ENCODE assay signal across 33 mouse cellular contexts in genomic region chr12:104356006-104356405, GRCm38 (mm10). TPM values are rescaled to one million over a fixed set of nuclear protein-coding genes. Genes with fewer than 3 reads are reported as not detected.
DNase-seq lines count a peak whose midpoint lies in the region; ATAC-seq lines count a peak whose summit lies in the region.
"Had no signal": no experiment of that assay in that cellular context is flagged by ENCODE, and none has a peak within 500 bp of the region (broad histone marks: within the 10 kb centered on the region; RNA-seq: fewer than 3 reads in every experiment).

No protein-coding gene starts in this region.

- WGBS in limb, embryonic 11.5 days, result 85% methylated on average over 3 of the region's 3 CpGs
- WGBS in limb, embryonic 10.5 days, result 83% methylated on average over 3 of the region's 3 CpGs
- 92% methylated on average over 3 of the region's 3 CpGs for WGBS in embryonic facial prominence, embryonic 10.5 days
- 95% methylated on average over 3 of the region's 3 CpGs for WGBS in midbrain, embryonic 11.5 days

- peak; percentile 12 for DNase-seq in limb, embryonic 11.5 days (ENCODE audit: low spot score)
- no peak for DNase-seq in limb, embryonic 10.5 days (ENCODE audit: low spot score)
- DNase-seq in embryonic facial prominence, embryonic 10.5 days (ENCODE audit: low spot score), result peak; percentile 4
- no peak for DNase-seq in midbrain, embryonic 11.5 days (ENCODE audit: low spot score, missing footprints)
- DNase-seq in thymus, postnatal 10 days (ENCODE audit: low spot score in 2 of 2), result no peak
- DNase-seq: adrenal gland, adult 8-10 months; adrenal gland, postnatal 25 days; cerebellum, adult 11-12 months; cerebellum, adult 8-10 months; cerebellum, postnatal 10 days; cerebellum, postnatal 36 days; forebrain, postnatal 0 days; gastrocnemius, postnatal 25 days; heart, postnatal 14 days had no signal

- no peak overlapping the region for H3K4me3 ChIP-seq in limb, embryonic 11.5 days (ENCODE audit: low read depth, low read length)
- H3K4me3 ChIP-seq in limb, embryonic 10.5 days, result no peak overlapping the region
- no peak overlapping the region for H3K4me3 ChIP-seq in embryonic facial prominence, embryonic 10.5 days
- H3K4me3 ChIP-seq in midbrain, embryonic 11.5 days (ENCODE audit: low read depth, low read length), result no peak overlapping the region
- H3K4me3 ChIP-seq: embryonic facial prominence, embryonic 12.5 days; embryonic facial prominence, embryonic 15.5 days; heart, embryonic 13.5 days; hindbrain, embryonic 10.5 days; hindbrain, embryonic 13.5 days had no signal

- H3K4me2 ChIP-seq in limb, embryonic 11.5 days (ENCODE audit: low read depth, severe bottlenecking), result no peak overlapping the region
- no peak overlapping the region for H3K4me2 ChIP-seq in midbrain, embryonic 11.5 days
- H3K4me2 ChIP-seq: embryonic facial prominence, embryonic 12.5 days; embryonic facial prominence, embryonic 15.5 days; heart, embryonic 13.5 days; hindbrain, embryonic 13.5 days had no signal

- no peaks in the 10 kb centered on the region for H3K27me3 ChIP-seq in limb, embryonic 11.5 days (ENCODE audit: control insufficient read depth, insufficient read depth, low read length)
- H3K27me3 ChIP-seq in limb, embryonic 10.5 days (ENCODE audit: low read depth, poor library complexity, severe bottlenecking), result no peaks in the 10 kb centered on the region
- no peaks in the 10 kb centered on the region for H3K27me3 ChIP-seq in embryonic facial prominence, embryonic 10.5 days (replicated peaks; ENCODE audit: low read depth, poor library complexity, severe bottlenecking)
- H3K27me3 ChIP-seq in midbrain, embryonic 11.5 days (ENCODE audit: control insufficient read depth, insufficient read depth, low read length), result no peaks in the 10 kb centered on the region
- H3K27me3 ChIP-seq: embryonic facial prominence, embryonic 12.5 days; embryonic facial prominence, embryonic 15.5 days; heart, embryonic 13.5 days; hindbrain, embryonic 13.5 days had no signal

- H3K27ac ChIP-seq in limb, embryonic 11.5 days (replicated peaks; ENCODE audit: low read depth, low read length), result no peak overlapping the region
- no peak overlapping the region for H3K27ac ChIP-seq in limb, embryonic 10.5 days
- H3K27ac ChIP-seq in embryonic facial prominence, embryonic 10.5 days (replicated peaks), result no peak overlapping the region
- H3K27ac ChIP-seq in midbrain, embryonic 11.5 days (ENCODE audit: low read depth, low read length), result no peak overlapping the region
- H3K27ac ChIP-seq: embryonic facial prominence, embryonic 12.5 days; embryonic facial prominence, embryonic 15.5 days; heart, embryonic 13.5 days; hindbrain, embryonic 10.5 days; hindbrain, embryonic 13.5 days had no signal

- H3K36me3 ChIP-seq in limb, embryonic 11.5 days (ENCODE audit: control insufficient read depth, insufficient read depth, low read length), result no peaks in the 10 kb centered on the region
- H3K36me3 ChIP-seq in limb, embryonic 10.5 days, result no peaks in the 10 kb centered on the region
- H3K36me3 ChIP-seq in embryonic facial prominence, embryonic 10.5 days (replicated peaks), result no peaks in the 10 kb centered on the region
- H3K36me3 ChIP-seq in midbrain, embryonic 11.5 days (ENCODE audit: control insufficient read depth, insufficient read depth, low read length), result no peaks in the 10 kb centered on the region
- H3K36me3 ChIP-seq: embryonic facial prominence, embryonic 12.5 days; embryonic facial prominence, embryonic 15.5 days; heart, embryonic 13.5 days; hindbrain, embryonic 10.5 days; hindbrain, embryonic 13.5 days had no signal

- no peaks in the 10 kb centered on the region for H3K9me3 ChIP-seq in limb, embryonic 11.5 days (ENCODE audit: control insufficient read depth, low read length)
- H3K9me3 ChIP-seq in limb, embryonic 10.5 days (replicated peaks), result no peaks in the 10 kb centered on the region
- H3K9me3 ChIP-seq in embryonic facial prominence, embryonic 10.5 days, result no peaks in the 10 kb centered on the region
- no peaks in the 10 kb centered on the region for H3K9me3 ChIP-seq in midbrain, embryonic 11.5 days (ENCODE audit: control insufficient read depth, low read length)
- H3K9me3 ChIP-seq: embryonic facial prominence, embryonic 12.5 days; embryonic facial prominence, embryonic 15.5 days; heart, embryonic 13.5 days; hindbrain, embryonic 10.5 days; hindbrain, embryonic 13.5 days had no signal

- H3K4me1 ChIP-seq in limb, embryonic 11.5 days (ENCODE audit: control insufficient read depth, insufficient read depth, low read length), result no peaks in the 10 kb centered on the region
- no peaks in the 10 kb centered on the region for H3K4me1 ChIP-seq in limb, embryonic 10.5 days
- H3K4me1 ChIP-seq in embryonic facial prominence, embryonic 10.5 days, result no peaks in the 10 kb centered on the region
- H3K4me1 ChIP-seq in midbrain, embryonic 11.5 days (ENCODE audit: control insufficient read depth, insufficient read depth, low read length), result no peaks in the 10 kb centered on the region
- H3K4me1 ChIP-seq: embryonic facial prominence, embryonic 12.5 days; embryonic facial prominence, embryonic 15.5 days; heart, embryonic 13.5 days; hindbrain, embryonic 10.5 days; hindbrain, embryonic 13.5 days had no signal

- H3K9ac ChIP-seq in limb, embryonic 11.5 days (ENCODE audit: low read length), result no peak overlapping the region
- no peak overlapping the region for H3K9ac ChIP-seq in midbrain, embryonic 11.5 days (ENCODE audit: low read length)
- H3K9ac ChIP-seq: embryonic facial prominence, embryonic 12.5 days; embryonic facial prominence, embryonic 15.5 days; forebrain, postnatal 0 days; heart, embryonic 13.5 days; hindbrain, embryonic 13.5 days had no signal

- no peak for ATAC-seq in limb, embryonic 11.5 days (ENCODE audit: insufficient number of reproducible peaks, low FRiP score, low TSS enrichment, low read depth)
- ATAC-seq in hematopoietic stem cell, adult 5-6 weeks (replicated peaks in 1 of 2; ENCODE audit: insufficient read depth in 1 of 2, low FRiP score in 2 of 2, low TSS enrichment in 1 of 2, low read depth in 1 of 2, poor library complexity in 2 of 2, severe bottlenecking in 2 of 2), result peak; percentile 59 to 78
- ATAC-seq in megakaryocyte progenitor cell, adult 5-6 weeks (replicated peaks; ENCODE audit: poor library complexity), result peak; percentile 73
- no peak for ATAC-seq in midbrain, embryonic 11.5 days (ENCODE audit: low FRiP score)
- ATAC-seq: activated CD4-positive, CD25-positive, alpha-beta regulatory T cell, adult 4 months; forebrain, embryonic 14.5 days; forebrain, postnatal 0 days; hindbrain, embryonic 16.5 days; inflammation-experienced regulatory T-cells, adult 6 months; intestine, embryonic 16.5 days had no signal

RNA-seq across cellular contexts. Expression of gene Serpina3k, which starts 17.7 kb away (rescaled TPM):
- polyA plus RNA-seq in limb, embryonic 11.5 days (2014; fragmentation: Nextera tagmentation; extraction: Ambion mirVana), result not detected in 2 replicates
- polyA plus RNA-seq in limb, embryonic 10.5 days (2016; fragmentation: Nextera tagmentation; extraction: Ambion mirVana), result not detected in 2 replicates
- polyA plus RNA-seq in embryonic facial prominence, embryonic 10.5 days (2016; fragmentation: Nextera tagmentation; extraction: Ambion mirVana), result not detected in 2 replicates
- not detected in 2 replicates for total RNA-seq in hematopoietic stem cell, adult 5-6 weeks (2017)
- not detected in 2 replicates for total RNA-seq in megakaryocyte progenitor cell, adult 5-6 weeks (2015)
- total RNA-seq in megakaryocyte progenitor cell, adult 5-6 weeks (2017), result not detected in 2 replicates
- not detected in 2 replicates for polyA plus RNA-seq in midbrain, embryonic 11.5 days (2014; fragmentation: Nextera tagmentation; extraction: Ambion mirVana)
- total RNA-seq: forebrain, postnatal 0 days; heart, postnatal 14 days had no signal
- polyA plus RNA-seq: activated CD4-positive, CD25-positive, alpha-beta regulatory T cell, adult 4 months; brain, embryonic 14.5 days; C2C12; embryonic facial prominence, embryonic 12.5 days; embryonic facial prominence, embryonic 15.5 days; forebrain, embryonic 11.5 days; forebrain, embryonic 14.5 days; forebrain, postnatal 0 days; heart, embryonic 13.5 days; heart, embryonic 16.5 days; hindbrain, embryonic 10.5 days; hindbrain, embryonic 13.5 days; hindbrain, embryonic 16.5 days; inflammation-experienced regulatory T-cells, adult 6 months; intestine, embryonic 16.5 days had no signal

RNA-seq across cellular contexts. Expression of gene Serpina3m, which starts 17.7 kb away (rescaled TPM):
- polyA plus RNA-seq in limb, embryonic 11.5 days (2014; fragmentation: Nextera tagmentation; extraction: Ambion mirVana), result not detected in 2 replicates
- not detected in 2 replicates for polyA plus RNA-seq in limb, embryonic 10.5 days (2016; fragmentation: Nextera tagmentation; extraction: Ambion mirVana)
- polyA plus RNA-seq in embryonic facial prominence, embryonic 10.5 days (2016; fragmentation: Nextera tagmentation; extraction: Ambion mirVana), result not detected in 2 replicates
- total RNA-seq in hematopoietic stem cell, adult 5-6 weeks (2017), result not detected in 2 replicates
- total RNA-seq in megakaryocyte progenitor cell, adult 5-6 weeks (2015), result not detected in 2 replicates
- total RNA-seq in megakaryocyte progenitor cell, adult 5-6 weeks (2017), result not detected in 2 replicates
- polyA plus RNA-seq in midbrain, embryonic 11.5 days (2014; fragmentation: Nextera tagmentation; extraction: Ambion mirVana), result not detected in 2 replicates
- total RNA-seq: forebrain, postnatal 0 days; heart, postnatal 14 days had no signal
- polyA plus RNA-seq: activated CD4-positive, CD25-positive, alpha-beta regulatory T cell, adult 4 months; brain, embryonic 14.5 days; C2C12; embryonic facial prominence, embryonic 12.5 days; embryonic facial prominence, embryonic 15.5 days; forebrain, embryonic 11.5 days; forebrain, embryonic 14.5 days; forebrain, postnatal 0 days; heart, embryonic 13.5 days; heart, embryonic 16.5 days; hindbrain, embryonic 10.5 days; hindbrain, embryonic 13.5 days; hindbrain, embryonic 16.5 days; inflammation-experienced regulatory T-cells, adult 6 months; intestine, embryonic 16.5 days had no signal

RNA-seq across cellular contexts. Expression of gene Serpina3j, which starts 41.7 kb away (rescaled TPM):
- polyA plus RNA-seq in limb, embryonic 11.5 days (2014; fragmentation: Nextera tagmentation; extraction: Ambion mirVana), result not detected in 2 replicates
- polyA plus RNA-seq in limb, embryonic 10.5 days (2016; fragmentation: Nextera tagmentation; extraction: Ambion mirVana), result not detected in 2 replicates
- not detected in 2 replicates for polyA plus RNA-seq in embryonic facial prominence, embryonic 10.5 days (2016; fragmentation: Nextera tagmentation; extraction: Ambion mirVana)
- total RNA-seq in hematopoietic stem cell, adult 5-6 weeks (2017), result not detected in 2 replicates
- not detected in 2 replicates for total RNA-seq in megakaryocyte progenitor cell, adult 5-6 weeks (2015)
- not detected in 2 replicates for total RNA-seq in megakaryocyte progenitor cell, adult 5-6 weeks (2017)
- not detected in 2 replicates for polyA plus RNA-seq in midbrain, embryonic 11.5 days (2014; fragmentation: Nextera tagmentation; extraction: Ambion mirVana)
- total RNA-seq: adrenal gland, postnatal 25 days; ES-E14; forebrain, postnatal 0 days; gastrocnemius, adult 8-10 months; gastrocnemius, postnatal 25 days; heart, postnatal 14 days had no signal
- polyA plus RNA-seq: activated CD4-positive, CD25-positive, alpha-beta regulatory T cell, adult 4 months; brain, embryonic 14.5 days; C2C12; embryonic facial prominence, embryonic 12.5 days; forebrain, embryonic 11.5 days; forebrain, embryonic 14.5 days; forebrain, postnatal 0 days; gonadal fat pad, adult 2 months; heart, embryonic 13.5 days; hindbrain, embryonic 10.5 days; hindbrain, embryonic 13.5 days; hindbrain, embryonic 16.5 days; inflammation-experienced regulatory T-cells, adult 6 months; intestine, embryonic 16.5 days had no signal

RNA-seq across cellular contexts. Expression of gene Serpina3n, which starts 50.5 kb away (rescaled TPM):
- not detected in 2 replicates for polyA plus RNA-seq in limb, embryonic 11.5 days (2014; fragmentation: Nextera tagmentation; extraction: Ambion mirVana)
- not detected in 2 replicates for polyA plus RNA-seq in limb, embryonic 10.5 days (2016; fragmentation: Nextera tagmentation; extraction: Ambion mirVana)
- polyA plus RNA-seq in embryonic facial prominence, embryonic 10.5 days (2016; fragmentation: Nextera tagmentation; extraction: Ambion mirVana), result not detected in 2 replicates
- total RNA-seq in hematopoietic stem cell, adult 5-6 weeks (2017), result not detected in 2 replicates
- not detected in 2 replicates for total RNA-seq in megakaryocyte progenitor cell, adult 5-6 weeks (2015)
- total RNA-seq in megakaryocyte progenitor cell, adult 5-6 weeks (2017), result not detected in 2 replicates
- not detected in 2 replicates for polyA plus RNA-seq in midbrain, embryonic 11.5 days (2014; fragmentation: Nextera tagmentation; extraction: Ambion mirVana)
- polyA plus RNA-seq: activated CD4-positive, CD25-positive, alpha-beta regulatory T cell, adult 4 months; C2C12; forebrain, embryonic 11.5 days; forebrain, embryonic 14.5 days; hindbrain, embryonic 10.5 days; inflammation-experienced regulatory T-cells, adult 6 months had no signal

Comparison
In these comparisons a context has a peak if more than half of its experiments do, and no peak if none do; other contexts are left out.
1. DNase-seq: peak in limb, embryonic 11.5 days (single experiment) and embryonic facial prominence, embryonic 10.5 days (single experiment); none in limb, embryonic 10.5 days (single experiment), midbrain, embryonic 11.5 days (single experiment) and thymus, postnatal 10 days (0 of 2).
2. ATAC-seq: peak in hematopoietic stem cell, adult 5-6 weeks (2 of 2) and megakaryocyte progenitor cell, adult 5-6 weeks (single experiment); none in limb, embryonic 11.5 days (single experiment) and midbrain, embryonic 11.5 days (single experiment).